Mouse (Mus musculus): ENCODE data around the gene Clic4.

The Clic4 gene

GRCm38 (mm10) chr4:135238706-135239510 is 33.7 kb downstream of the Clic4 start:
- DNase-seq (ENCODE audit: extremely low read depth, insufficient read length, low spot score): no peak

- no peak for DNase-seq (ENCODE audit: extremely low read depth, insufficient read length, low spot score)
Measured at GRCm38 (mm10) chr4:135236658-135237057, 36.0 kb downstream of the Clic4 start.

GRCm38 (mm10) chr4:135235546-135235945 is 37.1 kb downstream of the Clic4 start:
- DNase-seq (ENCODE audit: extremely low read depth, insufficient read length, low spot score): no peak

- DNase-seq (ENCODE audit: extremely low read depth, insufficient read length, low spot score): no peak
Measured at GRCm38 (mm10) chr4:135232563-135232962, 40.1 kb downstream of the Clic4 start.

GRCm38 (mm10) chr4:135231543-135231942 is 41.1 kb downstream of the Clic4 start:
- no peak for DNase-seq (ENCODE audit: extremely low read depth, insufficient read length, low spot score)

GRCm38 (mm10) chr4:135231136-135231535 is 41.5 kb downstream of the Clic4 start:
- DNase-seq (ENCODE audit: extremely low read depth, insufficient read length, low spot score): no peak

GRCm38 (mm10) chr4:135230661-135231060 is 42.0 kb downstream of the Clic4 start:
- DNase-seq (ENCODE audit: extremely low read depth, insufficient read length, low spot score): no peak

GRCm38 (mm10) chr4:135229871-135230270 is 42.7 kb downstream of the Clic4 start:
- no peak for DNase-seq (ENCODE audit: extremely low read depth, insufficient read length, low spot score)

- DNase-seq (ENCODE audit: extremely low read depth, insufficient read length, low spot score): no peak
Measured at GRCm38 (mm10) chr4:135228136-135228535, 44.5 kb downstream of the Clic4 start.

GRCm38 (mm10) chr4:135226008-135226667 is 46.5 kb downstream of the Clic4 start:
- DNase-seq (ENCODE audit: extremely low read depth, insufficient read length, low spot score): no peak

- no peak for DNase-seq (ENCODE audit: extremely low read depth, insufficient read length, low spot score)
Measured at GRCm38 (mm10) chr4:135223808-135224207, 48.8 kb downstream of the Clic4 start.

- no peak for DNase-seq (ENCODE audit: extremely low read depth, insufficient read length, low spot score)
Measured at GRCm38 (mm10) chr4:135221632-135222407, 50.8 kb downstream of the Clic4 start.

GRCm38 (mm10) chr4:135220641-135221040 is 52.0 kb downstream of the Clic4 start:
- no peak for DNase-seq (ENCODE audit: extremely low read depth, insufficient read length, low spot score)

- no peak for DNase-seq (ENCODE audit: extremely low read depth, insufficient read length, low spot score)
Measured at GRCm38 (mm10) chr4:135219652-135220051, 53.0 kb downstream of the Clic4 start.

GRCm38 (mm10) chr4:135209846-135210245 is 62.8 kb downstream of the Clic4 start:
- no peak for DNase-seq (ENCODE audit: extremely low read depth, insufficient read length, low spot score)

GRCm38 (mm10) chr4:135205711-135206600 is 66.7 kb downstream of the Clic4 start:
- DNase-seq (ENCODE audit: extremely low read depth, insufficient read length, low spot score): peak; percentile 69

- no peak for DNase-seq (ENCODE audit: extremely low read depth, insufficient read length, low spot score)
Measured at GRCm38 (mm10) chr4:135205254-135205653, 67.4 kb downstream of the Clic4 start.

GRCm38 (mm10) chr4:135204666-135205065 is 67.9 kb downstream of the Clic4 start:
- no peak for DNase-seq (ENCODE audit: extremely low read depth, insufficient read length, low spot score)

GRCm38 (mm10) chr4:135203806-135204560 is 68.6 kb downstream of the Clic4 start:
- DNase-seq (ENCODE audit: extremely low read depth, insufficient read length, low spot score): no peak

- DNase-seq (ENCODE audit: extremely low read depth, insufficient read length, low spot score): no peak
Measured at GRCm38 (mm10) chr4:135203279-135203678, 69.3 kb downstream of the Clic4 start.
